Mouse (Mus musculus): ENCODE data around the gene Proser3.
"Not testable (repeated sequence)": the region's sequence is repeated elsewhere in the genome, so short reads cannot be mapped to it uniquely, and the experiment has no call there.

Gene Proser3

DNA sequence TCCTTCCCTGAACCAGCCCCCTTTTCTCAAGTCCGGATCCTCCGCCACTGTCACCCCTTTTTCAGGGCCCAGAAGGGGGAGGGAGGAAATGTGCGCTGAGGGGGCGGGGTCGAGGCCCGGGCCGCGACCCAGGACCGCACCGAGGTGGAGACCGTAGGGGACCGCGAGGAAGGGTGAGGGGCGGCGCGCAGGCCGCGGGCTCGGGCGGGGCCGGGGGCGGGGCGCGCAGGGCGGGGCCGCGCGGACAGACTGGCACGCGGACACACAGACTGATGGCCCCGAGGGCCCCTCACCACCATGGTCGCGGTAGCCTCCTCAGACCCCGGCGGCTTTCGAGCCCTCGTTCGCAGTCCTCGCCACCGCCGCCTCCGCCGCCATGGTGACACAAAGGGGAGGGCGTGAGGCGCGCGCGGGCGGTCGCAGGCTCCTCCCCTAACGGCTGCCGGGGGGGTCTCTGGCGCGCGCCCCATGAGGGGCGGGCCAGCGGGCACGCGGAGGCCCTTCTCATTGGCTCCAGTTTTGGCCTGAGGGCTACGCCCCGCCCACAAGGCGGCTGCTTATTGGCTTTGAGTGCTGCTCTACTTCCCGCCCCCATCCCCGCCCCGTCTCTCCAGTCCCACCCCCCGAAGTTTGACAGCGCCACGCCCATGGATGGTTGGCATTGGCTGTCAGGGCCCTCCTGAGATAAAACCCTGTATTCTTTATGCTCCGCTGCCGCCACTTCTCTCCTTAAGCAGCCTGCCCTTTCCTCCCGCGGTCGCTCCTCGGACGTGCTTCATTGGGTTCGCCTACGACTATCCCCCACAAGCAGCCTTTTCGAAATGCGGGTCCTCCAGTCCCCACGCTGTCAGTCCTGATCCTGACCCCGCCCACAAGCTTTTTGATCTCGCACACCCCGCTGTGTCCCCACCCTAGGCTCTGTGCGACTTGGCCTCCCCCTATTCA is 17.2 kb downstream of the Proser3 start, which contains the start of gene Arhgap33:
Gene Arhgap33, minus strand, starts transcription at position 428 of the 945 bp plus-strand sequence.
- peak; percentile 99 for DNase-seq

DNA sequence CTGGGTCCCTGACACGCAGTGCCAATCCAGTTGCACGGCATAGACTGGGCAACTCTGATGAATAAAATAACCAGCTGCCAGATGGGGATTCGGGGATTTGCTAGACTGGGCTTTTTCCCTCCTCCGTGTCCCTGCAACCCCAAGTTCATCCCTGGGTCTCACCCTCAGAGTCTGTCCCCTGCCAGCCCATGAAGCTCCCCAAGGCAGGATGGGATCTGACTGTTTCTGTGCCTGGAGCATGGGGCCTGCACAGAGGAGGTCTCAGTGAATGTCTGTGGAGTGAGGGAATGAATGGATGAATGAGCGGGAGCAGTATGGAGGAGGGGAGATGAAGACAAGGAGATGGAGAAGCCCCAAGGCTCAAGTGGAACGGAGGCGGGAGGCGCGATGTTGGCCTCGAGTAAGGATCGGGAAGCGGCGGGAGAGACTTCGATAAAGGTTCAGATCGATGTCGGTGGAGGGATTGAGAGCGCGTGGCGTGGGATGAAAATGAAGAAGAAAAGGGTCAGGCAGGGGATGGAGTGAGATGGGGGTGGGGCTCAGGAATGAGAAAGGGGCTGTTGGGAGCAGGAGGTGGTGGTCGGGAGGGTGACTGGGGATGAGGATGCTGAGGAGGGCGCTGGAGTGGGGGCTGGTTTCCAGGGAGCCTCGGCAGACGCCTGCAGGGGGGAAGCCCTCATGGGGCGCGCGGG is 18.0 kb downstream of the Proser3 start:
- peak; percentile 90 for DNase-seq

DNA sequence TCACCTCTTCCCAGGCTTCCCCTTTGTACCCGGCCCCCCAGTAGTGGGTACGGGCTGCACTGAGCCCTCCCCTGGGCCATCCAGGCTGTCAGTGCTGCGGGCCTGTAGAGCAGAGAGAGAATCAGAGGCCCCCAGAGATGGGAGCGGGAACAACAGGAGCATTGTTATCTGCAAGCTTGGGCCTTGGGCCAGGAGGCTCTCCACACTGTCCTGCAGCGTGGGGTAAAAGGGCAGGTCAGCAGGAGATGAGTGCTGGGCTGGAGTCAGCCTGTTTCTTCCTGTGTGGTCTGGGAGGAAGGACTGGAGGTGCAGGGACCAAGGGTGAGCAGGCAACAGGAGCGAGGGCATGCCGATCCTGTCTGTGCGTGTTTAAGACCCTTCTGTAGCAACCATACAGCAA is 19.2 kb downstream of the Proser3 start:
- DNase-seq, result peak; percentile 94

DNA sequence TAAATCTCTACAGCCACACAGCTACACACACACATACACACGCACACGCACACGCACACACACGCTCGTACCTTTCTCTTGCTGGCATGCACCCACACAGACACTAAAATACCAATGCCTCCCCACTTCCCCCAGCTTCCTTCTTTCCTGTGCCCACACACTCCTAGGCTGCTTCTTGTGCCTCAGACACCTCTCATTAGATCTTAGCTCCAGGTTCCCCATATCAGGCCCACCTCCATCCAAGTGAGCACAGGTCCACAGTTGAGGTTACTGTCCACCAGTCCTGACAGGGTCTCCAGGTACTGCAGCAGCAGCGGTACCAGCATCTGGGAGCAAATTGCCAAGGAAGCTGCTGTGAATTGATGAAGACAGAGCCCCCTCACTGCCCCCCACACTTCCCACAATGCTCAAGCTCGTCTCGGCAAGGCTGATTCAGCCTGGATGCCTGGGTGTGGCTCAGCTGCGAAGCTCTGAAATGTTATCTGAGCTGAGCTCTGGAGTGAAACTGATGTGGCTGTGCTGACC is 20.7 kb downstream of the Proser3 start:
- no peak for DNase-seq

DNA sequence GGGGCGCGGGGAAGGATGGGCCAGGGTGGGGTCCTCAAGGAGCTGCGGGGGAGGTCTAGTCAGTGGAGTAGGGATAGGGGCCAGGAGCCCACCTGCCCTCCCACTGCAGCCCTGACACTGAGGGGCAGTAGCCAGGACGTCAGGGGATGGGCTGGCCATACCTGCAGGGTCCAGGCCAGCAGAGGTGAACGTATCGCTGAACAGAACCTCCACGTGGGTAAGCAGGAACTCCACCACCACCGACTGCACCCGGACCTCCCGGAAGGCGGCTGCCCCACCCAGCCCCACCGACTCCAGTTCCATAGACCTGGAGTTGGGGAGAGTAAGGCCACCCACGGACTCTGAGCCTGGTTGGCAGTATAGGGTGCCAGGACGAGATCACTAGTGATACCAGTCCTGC is 25.1 kb downstream of the Proser3 start:
- no peak for DNase-seq

DNA sequence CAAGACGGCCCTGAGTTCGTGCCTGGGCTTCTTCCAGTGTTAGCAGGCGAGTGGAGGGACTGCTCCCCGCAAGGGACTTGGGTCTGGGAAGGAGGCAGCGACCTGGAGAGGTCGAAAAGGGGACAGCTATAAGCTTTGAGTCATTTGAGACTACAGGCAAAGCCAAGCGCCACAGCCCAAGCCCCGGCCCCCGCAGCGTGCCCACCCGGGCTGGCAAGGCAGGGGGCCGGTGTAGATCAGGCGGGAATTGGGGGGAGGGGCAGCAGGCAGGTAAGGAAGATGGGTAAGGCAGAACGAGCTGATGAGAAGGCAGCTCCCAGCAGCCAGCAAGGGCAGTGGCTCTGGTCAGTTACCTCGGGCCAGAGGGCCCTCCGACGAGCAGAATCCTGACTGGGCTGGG is 25.7 kb downstream of the Proser3 start:
- DNase-seq, result no peak

DNA sequence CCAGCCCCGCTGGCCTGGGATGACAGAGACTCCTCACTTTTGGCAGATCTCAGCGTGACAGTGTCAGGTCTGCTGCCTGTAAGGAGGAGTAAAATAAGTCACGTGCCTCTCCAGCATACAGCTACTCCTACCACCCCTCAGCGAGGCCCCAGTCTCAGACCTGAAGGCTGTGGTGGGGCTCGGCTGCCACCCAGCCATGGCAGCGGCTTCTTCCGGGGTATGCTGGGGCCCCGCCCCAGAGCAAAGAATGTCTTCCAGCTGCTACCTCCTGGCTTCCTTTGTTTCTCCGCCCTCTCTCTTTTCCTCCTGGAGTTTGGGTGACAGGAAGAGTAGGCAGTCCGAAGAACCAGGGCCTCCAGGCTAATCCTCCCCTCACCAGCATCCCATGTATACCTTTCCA is 26.1 kb downstream of the Proser3 start:
- DNase-seq, result peak; percentile 89

DNA sequence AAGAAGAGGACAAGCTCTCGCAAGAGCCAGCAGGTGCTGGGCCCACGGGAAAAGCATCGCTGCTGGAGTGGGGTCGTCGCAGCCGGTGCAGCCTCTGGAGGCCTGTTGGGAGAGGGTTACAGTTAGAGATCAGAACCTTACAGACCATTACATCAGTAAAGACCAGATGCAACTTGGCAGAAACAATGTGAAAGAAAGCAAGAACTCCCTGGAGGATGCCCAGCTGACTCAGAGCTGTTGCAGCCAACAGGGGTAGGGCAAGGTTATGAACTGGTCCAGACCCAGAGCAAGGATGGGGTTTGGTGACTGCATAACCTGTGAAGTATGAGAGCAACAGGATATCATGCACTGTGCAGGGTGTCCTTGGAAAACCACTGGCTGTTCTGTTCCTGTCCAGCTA is 27.6 kb downstream of the Proser3 start:
- no peak for DNase-seq

DNA sequence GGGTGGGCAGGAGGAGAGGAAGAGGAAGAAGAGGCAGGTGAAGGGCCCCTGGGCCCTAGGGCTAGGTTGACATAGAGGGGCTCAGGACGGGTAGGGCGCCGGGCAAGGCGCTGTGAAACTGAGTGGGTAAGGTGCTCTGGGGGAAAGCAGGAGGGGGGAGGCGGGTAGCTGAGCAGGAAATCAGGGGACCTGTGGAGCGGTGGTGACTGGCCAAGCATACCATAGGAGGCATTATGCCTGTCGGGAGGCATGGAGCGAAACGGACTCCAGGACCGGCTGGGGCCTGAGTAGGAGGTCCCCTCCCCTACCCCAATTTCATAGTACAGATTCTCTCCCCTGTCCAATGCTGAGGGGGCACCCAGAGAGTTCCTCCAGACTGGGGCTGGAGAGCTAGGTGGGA is 29.2 kb downstream of the Proser3 start:
- no peak for DNase-seq

DNA sequence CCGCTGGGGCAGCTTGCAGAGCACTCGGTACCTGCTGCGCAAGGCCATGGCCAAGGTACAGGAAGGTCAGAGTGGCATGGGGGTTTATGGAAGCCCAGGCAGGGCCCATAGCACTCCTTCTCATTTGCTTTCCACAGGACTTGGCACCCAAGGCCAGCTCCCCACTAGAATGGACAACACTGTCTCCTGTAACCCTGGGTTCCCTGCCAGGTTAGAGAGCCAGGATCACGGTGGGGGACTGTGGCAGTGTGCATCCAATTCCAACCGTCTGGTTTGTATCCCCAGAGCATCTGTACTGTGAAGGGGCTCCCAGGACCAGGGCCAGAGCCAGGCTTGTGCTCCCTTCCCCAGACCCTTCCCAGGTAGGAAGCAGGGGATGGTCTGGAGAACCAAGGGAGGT is 31.2 kb downstream of the Proser3 start:
- DNase-seq, result no peak

DNA sequence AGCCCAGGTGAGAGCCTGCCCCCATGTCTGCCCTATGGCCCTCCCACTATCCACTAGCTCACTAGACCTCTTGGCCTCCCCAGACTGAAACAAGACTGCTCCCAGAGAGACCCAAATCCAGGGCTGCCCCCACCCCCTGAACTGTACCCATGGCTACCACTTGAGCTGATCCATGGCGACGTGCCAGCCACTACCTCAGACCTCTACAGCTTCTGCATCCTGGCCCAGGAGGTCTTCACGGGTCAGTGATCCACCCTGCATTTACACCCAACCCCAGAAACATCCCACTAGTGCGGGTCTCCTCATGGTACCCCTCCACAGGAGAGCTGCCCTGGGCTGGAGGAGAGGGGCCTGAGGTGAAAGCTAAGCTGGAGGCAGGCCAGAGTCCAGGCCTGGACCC is 31.7 kb downstream of the Proser3 start:
- DNase-seq, result no peak

DNA sequence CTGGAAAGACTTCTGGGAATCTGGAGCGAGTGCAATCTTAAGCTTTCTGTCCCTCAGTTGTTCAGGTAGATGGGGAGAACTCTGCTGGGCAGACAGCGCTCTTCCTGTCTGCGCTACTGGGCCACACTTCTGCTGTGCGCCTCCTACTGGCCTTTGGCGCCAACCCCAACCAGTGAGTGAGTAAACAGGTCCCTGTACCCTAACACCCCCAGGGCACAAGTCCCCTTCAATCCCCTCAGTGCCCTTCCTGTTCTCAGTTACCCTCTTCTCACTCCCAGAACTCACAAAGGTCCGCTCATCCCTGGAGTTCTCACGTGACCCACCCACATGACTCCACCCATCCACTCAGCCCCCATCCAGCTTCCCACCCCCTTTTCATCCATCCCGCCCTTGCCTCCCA is 33.8 kb downstream of the Proser3 start:
- no peak for DNase-seq

DNA sequence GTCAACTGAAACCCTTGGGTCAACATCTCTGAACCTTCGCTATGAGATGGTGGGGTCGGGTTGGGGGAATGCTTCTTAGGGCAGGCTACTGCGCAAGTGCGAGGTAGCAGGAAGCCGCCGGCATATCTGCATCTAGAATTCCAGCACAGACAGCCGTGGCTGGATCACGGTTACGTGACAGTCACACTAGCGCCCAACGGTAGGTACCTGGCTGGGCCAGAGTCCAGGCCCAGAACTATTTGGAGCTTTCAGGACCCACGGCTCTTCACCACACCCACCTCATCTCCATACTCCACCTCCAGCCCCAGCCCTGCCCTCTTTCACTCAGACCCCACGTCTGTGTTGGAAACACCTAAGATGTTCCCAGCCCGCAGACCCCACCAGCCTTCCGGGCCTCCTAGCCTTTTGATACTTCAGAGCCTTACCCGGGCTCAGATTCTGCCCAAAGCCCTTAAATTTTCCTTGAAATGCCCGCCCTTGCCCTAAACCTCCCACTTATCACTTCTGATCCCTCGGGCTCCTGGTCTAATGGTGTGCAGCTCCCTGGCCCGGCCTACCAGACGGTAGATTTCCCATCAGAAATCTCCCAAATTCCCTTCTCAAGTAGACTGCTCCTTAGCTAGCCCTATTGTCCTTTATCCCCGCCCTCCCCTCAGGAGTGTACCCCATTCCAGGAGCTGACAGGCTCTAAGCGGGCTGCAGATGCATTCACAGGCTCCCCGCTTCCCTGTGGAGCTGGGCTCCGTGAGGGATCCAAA is 36.9 kb downstream of the Proser3 start:
- no peak for DNase-seq

DNA sequence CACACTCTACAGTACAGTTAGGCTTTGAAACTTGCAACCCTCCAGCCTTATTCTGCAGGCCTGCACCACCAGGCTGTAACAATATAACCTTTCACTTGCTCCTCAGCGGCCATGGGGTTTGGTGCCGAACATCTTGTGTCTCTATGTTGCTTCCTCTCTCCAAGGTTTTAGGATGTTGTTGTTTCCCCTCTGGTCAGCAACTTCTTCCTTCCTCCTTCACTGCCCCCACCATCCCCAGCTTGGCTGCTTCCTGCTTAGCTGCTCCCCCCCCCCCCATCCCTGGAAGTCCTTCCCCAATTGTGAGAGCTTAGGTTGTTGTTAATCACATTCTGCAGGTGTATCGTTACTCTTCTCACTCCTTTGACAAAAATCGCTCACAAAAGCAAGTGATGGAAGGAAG is 44.0 kb downstream of the Proser3 start:
- DNase-seq, result peak; percentile 92

DNA sequence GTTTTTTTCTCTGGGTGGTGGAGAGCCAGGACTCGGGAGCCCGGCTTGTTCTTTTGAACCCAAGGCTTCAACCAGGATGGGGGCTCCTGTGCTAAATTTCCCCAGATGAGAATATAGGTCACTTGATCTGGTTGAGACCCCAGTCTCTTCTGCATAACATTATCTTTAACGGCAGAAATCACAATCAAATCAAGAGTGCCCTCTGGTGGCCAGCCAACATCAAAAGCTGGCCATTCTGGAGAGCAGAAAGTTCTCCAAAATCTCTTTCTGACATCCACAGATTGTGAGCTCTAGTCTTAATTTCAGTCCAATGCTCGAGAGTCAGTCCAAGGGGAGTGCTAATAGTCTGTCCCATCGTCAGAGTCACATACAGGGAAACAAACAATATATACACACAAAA is 50.9 kb downstream of the Proser3 start:
- not testable (repeated sequence) for DNase-seq

DNA sequence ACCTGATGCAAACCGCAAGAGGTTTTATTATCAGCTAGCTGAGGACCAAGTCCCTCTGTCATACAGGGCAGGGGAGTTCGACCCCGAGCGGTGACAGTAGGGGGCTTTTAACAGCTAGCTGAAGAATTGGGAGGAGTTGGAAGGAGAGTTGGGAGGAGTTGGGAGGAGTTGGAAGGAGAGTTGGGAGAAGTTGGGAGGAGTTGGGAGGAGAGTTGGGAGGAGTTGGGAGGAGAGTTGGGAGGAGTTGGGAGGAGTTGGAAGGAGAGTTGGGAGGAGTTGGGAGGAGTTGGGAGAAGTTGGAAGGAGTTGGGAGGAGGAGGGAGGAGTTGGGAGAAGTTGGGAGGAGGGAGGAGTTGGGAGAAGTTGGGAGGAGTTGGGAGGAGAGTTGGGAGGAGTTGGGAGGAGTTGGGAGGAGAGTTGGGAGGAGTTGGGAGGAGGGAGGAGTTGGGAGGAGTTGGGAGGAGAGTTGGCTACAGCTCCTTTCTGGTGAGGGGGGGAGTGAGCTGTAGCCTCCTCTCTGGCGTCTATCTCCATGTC is 56.5 kb downstream of the Proser3 start:
- not testable (repeated sequence) for DNase-seq

DNA sequence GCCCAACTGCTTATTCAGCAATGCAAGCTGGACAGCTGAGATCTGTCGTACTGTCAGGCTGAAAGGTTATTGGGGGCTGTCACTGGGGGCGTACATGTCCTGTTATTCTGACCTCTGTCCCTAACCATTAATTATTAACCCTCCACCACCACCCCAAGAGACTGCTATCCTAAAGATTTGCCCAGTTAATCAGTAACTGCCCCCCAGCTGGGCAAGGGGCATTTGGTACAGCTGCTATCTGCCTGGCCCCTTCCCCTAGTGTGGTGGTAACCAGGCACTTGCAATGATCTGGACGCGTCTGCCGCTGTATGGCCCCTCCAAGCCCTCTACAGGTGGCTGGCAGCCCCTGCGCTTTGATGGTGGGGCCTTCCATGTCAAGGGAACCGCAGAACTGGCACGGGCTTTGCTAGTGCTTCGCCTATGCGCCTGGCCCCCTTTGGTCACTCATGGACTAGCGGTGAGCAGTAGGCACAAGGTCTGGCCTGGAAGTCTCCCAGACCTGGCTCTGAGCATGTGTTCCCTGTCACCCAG is 58.6 kb downstream of the Proser3 start, which contains the start of gene Prodh2:
Gene Prodh2, plus strand, starts transcription at position 222 of the 531 bp plus-strand sequence.
- no peak for DNase-seq

DNA sequence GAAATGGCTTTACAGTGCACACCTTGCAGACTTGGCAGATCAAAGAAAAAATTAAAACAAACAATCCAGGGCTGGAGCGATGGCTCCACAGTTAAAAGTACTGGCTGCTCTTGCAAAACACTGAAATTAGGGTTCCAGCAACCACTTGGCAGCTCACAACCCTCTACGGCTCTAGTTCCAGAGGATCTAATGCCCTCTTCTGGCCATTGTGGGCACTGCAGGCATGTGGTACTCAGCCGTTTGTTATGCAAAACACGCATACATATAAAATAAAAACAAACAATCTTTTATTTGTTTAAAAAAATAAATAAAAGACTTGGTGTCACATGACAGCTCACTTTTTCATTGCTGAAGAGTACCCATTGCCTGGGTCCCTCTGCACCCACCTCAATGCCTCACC is 59.3 kb downstream of the Proser3 start:
- no peak for DNase-seq

DNA sequence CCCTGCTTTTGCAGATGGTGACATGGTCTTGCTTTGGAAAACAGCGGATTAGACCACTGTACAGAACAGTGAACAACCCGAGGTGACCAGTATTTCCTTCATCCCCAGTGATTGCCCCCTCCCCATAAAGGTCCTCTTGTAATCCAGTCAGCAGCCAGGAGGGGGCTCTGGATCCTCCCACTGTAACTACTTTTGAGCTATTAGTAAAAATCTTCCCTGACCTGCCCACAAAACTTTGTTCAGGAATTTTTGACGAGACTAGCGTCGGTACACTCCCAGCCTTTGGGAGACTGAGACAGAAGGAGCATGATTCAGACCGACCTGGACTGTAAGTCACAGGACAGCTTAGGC is 61.2 kb downstream of the Proser3 start:
- no peak for DNase-seq

DNA sequence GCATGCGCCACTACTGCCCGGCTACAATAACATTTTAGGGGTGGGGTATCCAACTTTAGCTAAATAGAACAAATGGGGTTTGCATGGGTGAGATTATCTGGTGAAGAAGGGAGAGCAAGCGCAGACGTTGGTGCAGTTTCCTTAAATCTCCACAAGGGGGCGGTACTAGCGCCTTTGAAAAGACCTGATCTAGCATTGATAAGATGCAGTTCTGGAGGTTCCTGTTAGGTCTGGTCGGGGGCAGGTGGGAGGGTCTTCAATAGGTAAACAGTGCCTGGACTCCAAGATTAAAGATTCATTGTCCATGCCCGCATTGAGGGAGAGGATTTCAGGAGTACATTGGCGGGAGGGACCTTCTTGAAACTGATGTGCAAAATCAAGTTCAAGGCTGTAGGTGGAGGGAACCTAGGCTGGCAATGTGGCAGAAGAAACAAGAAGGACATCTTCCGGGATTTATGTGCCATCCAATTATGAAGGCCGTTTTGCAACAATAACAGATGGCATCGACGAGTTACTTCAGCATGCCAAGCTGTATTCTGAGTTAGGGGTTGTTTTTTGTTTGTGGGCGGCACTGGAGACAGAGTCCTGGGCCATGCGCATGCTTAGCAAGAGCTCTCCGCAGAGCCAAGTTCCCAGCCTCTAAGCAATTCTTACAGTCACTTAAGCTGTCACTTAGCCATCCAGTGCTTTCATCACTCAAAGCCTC is 61.7 kb downstream of the Proser3 start:
- DNase-seq, result no peak
